Comparison of ENCODE assay signal across 21 mouse cellular contexts in the genomic region with DNA sequence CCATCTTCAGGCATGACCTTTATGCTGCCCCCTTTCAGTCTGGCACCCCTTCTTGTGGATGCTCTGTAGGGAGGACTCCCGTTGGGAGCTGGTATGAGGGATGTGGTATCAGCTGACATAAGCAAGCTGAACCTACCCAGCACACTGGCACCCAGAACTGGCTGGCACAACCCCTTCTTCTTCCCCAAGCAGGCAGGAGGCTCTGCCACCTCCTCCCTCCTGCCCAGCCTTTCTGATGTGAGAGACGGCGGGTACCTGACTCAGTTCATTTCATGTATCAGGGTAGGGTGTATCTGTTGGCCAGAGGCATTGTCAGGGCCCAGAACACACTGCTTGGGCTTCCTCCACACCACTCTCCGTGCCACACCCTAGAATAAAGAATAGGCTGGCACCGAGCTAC. TPM values are rescaled to one million over a fixed set of nuclear protein-coding genes. Genes with fewer than 3 reads are reported as not detected.
A peak's percentile ranks its signal among the peaks of the same experiment; 100 is the strongest.
DNase-seq lines count a peak whose midpoint lies in the region; ATAC-seq and TF ChIP-seq lines count a peak whose summit lies in the region.
"Had no signal": no experiment of that assay in that cellular context is flagged by ENCODE, and none has a peak within 500 bp of the region (broad histone marks: within the 10 kb centered on the region; RNA-seq: fewer than 3 reads in every experiment).

No protein-coding gene starts in this region.

- peaks cover 14% of the 10 kb centered on the region for H3K4me1 ChIP-seq in embryonic facial prominence, embryonic 13.5 days
- H3K4me1 ChIP-seq in embryonic facial prominence, embryonic 10.5 days = peaks cover 27% of the 10 kb centered on the region
- H3K4me1 ChIP-seq in hindbrain, embryonic 15.5 days (replicated peaks) = peaks cover 34% of the 10 kb centered on the region
- no peaks in the 10 kb centered on the region for H3K4me1 ChIP-seq in hindbrain, embryonic 11.5 days (replicated peaks; ENCODE audit: control insufficient read depth, insufficient read depth, low read length)
- H3K4me1 ChIP-seq in midbrain, embryonic 14.5 days (ENCODE audit: control insufficient read depth, insufficient read depth, low read length) = peaks cover 19% of the 10 kb centered on the region
- peaks cover 7% of the 10 kb centered on the region; the same call in 1 of the 2 replicates for H3K4me1 ChIP-seq in midbrain, postnatal 0 days (ENCODE audit: insufficient read depth, low read length)
- peaks cover 35% of the 10 kb centered on the region for H3K4me1 ChIP-seq in neural tube, embryonic 15.5 days
- H3K4me1 ChIP-seq: intestine, embryonic 15.5 days; liver, embryonic 13.5 days had no signal

- WGBS in embryonic facial prominence, embryonic 13.5 days = 80% methylated on average over 5 of the region's 5 CpGs
- WGBS in embryonic facial prominence, embryonic 10.5 days = 84% methylated on average over 5 of the region's 5 CpGs
- WGBS in hindbrain, embryonic 15.5 days = 81% methylated on average over 5 of the region's 5 CpGs
- WGBS in hindbrain, embryonic 11.5 days = 92% methylated on average over 5 of the region's 5 CpGs
- WGBS in midbrain, embryonic 14.5 days = 92% methylated on average over 5 of the region's 5 CpGs
- 82% methylated on average over 5 of the region's 5 CpGs for WGBS in midbrain, postnatal 0 days
- 83% methylated on average over 5 of the region's 5 CpGs for WGBS in neural tube, embryonic 15.5 days

- H3K27ac ChIP-seq in embryonic facial prominence, embryonic 13.5 days = no peak overlapping the region
- no peak overlapping the region for H3K27ac ChIP-seq in embryonic facial prominence, embryonic 10.5 days (replicated peaks)
- peak overlapping the region; percentile 52; the same call in 1 of the 2 replicates for H3K27ac ChIP-seq in hindbrain, embryonic 15.5 days (replicated peaks)
- no peak overlapping the region for H3K27ac ChIP-seq in hindbrain, embryonic 11.5 days (ENCODE audit: low read depth, low read length)
- H3K27ac ChIP-seq in midbrain, embryonic 14.5 days (replicated peaks; ENCODE audit: low read depth, low read length) = no peak overlapping the region
- H3K27ac ChIP-seq in midbrain, postnatal 0 days (ENCODE audit: low read depth, low read length) = no peak overlapping the region
- H3K27ac ChIP-seq in neural tube, embryonic 15.5 days (replicated peaks) = peak overlapping the region; percentile 49; the same call in 1 of the 2 replicates
- H3K27ac ChIP-seq: intestine, embryonic 15.5 days; limb, embryonic 13.5 days; liver, embryonic 13.5 days; midbrain, embryonic 12.5 days had no signal

- H3K9me3 ChIP-seq in embryonic facial prominence, embryonic 13.5 days = no peaks in the 10 kb centered on the region
- H3K9me3 ChIP-seq in embryonic facial prominence, embryonic 10.5 days = no peaks in the 10 kb centered on the region
- H3K9me3 ChIP-seq in hindbrain, embryonic 15.5 days = no peaks in the 10 kb centered on the region
- no peaks in the 10 kb centered on the region for H3K9me3 ChIP-seq in hindbrain, embryonic 11.5 days (ENCODE audit: control insufficient read depth, low read length)
- H3K9me3 ChIP-seq in midbrain, embryonic 14.5 days (ENCODE audit: control insufficient read depth, low read length) = no peaks in the 10 kb centered on the region
- H3K9me3 ChIP-seq in midbrain, postnatal 0 days (ENCODE audit: low read length) = no peaks in the 10 kb centered on the region
- H3K9me3 ChIP-seq in neural tube, embryonic 15.5 days (replicated peaks) = no peaks in the 10 kb centered on the region
- H3K9me3 ChIP-seq: intestine, embryonic 15.5 days; limb, embryonic 13.5 days; liver, embryonic 13.5 days; midbrain, embryonic 12.5 days had no signal

- H3K4me3 ChIP-seq in embryonic facial prominence, embryonic 13.5 days = no peak overlapping the region
- H3K4me3 ChIP-seq in embryonic facial prominence, embryonic 10.5 days = no peak overlapping the region
- H3K4me3 ChIP-seq in hindbrain, embryonic 15.5 days = no peak overlapping the region
- no peak overlapping the region for H3K4me3 ChIP-seq in hindbrain, embryonic 11.5 days (ENCODE audit: low read depth, low read length)
- H3K4me3 ChIP-seq in midbrain, embryonic 14.5 days (replicated peaks; ENCODE audit: low read depth, low read length) = no peak overlapping the region
- no peak overlapping the region for H3K4me3 ChIP-seq in midbrain, postnatal 0 days (ENCODE audit: low read depth, low read length)
- H3K4me3 ChIP-seq in neural tube, embryonic 15.5 days (replicated peaks) = no peak overlapping the region
- H3K4me3 ChIP-seq: intestine, embryonic 15.5 days; limb, embryonic 13.5 days; liver, embryonic 13.5 days; midbrain, embryonic 12.5 days had no signal

- H3K27me3 ChIP-seq in embryonic facial prominence, embryonic 13.5 days = peaks cover 23% of the 10 kb centered on the region
- peaks cover 95% of the 10 kb centered on the region for H3K27me3 ChIP-seq in embryonic facial prominence, embryonic 10.5 days (replicated peaks; ENCODE audit: low read depth, poor library complexity, severe bottlenecking)
- no peaks in the 10 kb centered on the region for H3K27me3 ChIP-seq in hindbrain, embryonic 15.5 days
- 0 out of 2 replicates have a peak, but pooled peaks cover 3% of the 10 kb centered on the region for H3K27me3 ChIP-seq in hindbrain, embryonic 11.5 days (ENCODE audit: control insufficient read depth, insufficient read depth, low read length)
- no peaks in the 10 kb centered on the region for H3K27me3 ChIP-seq in midbrain, embryonic 14.5 days (ENCODE audit: control insufficient read depth, insufficient read depth, low read length)
- no peaks in the 10 kb centered on the region for H3K27me3 ChIP-seq in midbrain, postnatal 0 days (ENCODE audit: insufficient read depth, low read length)
- H3K27me3 ChIP-seq in neural tube, embryonic 15.5 days (replicated peaks) = no peaks in the 10 kb centered on the region

- H3K4me2 ChIP-seq in embryonic facial prominence, embryonic 13.5 days = no peak overlapping the region
- no peak overlapping the region for H3K4me2 ChIP-seq in hindbrain, embryonic 15.5 days
- no peak overlapping the region for H3K4me2 ChIP-seq in hindbrain, embryonic 11.5 days (replicated peaks; ENCODE audit: low read depth, low read length)
- H3K4me2 ChIP-seq in midbrain, embryonic 14.5 days (ENCODE audit: low read length) = no peak overlapping the region
- H3K4me2 ChIP-seq in midbrain, postnatal 0 days (ENCODE audit: low read depth, low read length, poor library complexity, severe bottlenecking) = no peak overlapping the region
- no peak overlapping the region for H3K4me2 ChIP-seq in neural tube, embryonic 15.5 days
- H3K4me2 ChIP-seq: intestine, embryonic 15.5 days; limb, embryonic 13.5 days; liver, embryonic 13.5 days; midbrain, embryonic 12.5 days had no signal

- 0 out of 2 replicates have a peak overlapping the region, but pooled peaks have one; percentile 3 for H3K9ac ChIP-seq in embryonic facial prominence, embryonic 13.5 days
- H3K9ac ChIP-seq in hindbrain, embryonic 15.5 days = no peak overlapping the region
- no peak overlapping the region for H3K9ac ChIP-seq in hindbrain, embryonic 11.5 days (ENCODE audit: low read depth, low read length)
- H3K9ac ChIP-seq in midbrain, embryonic 14.5 days (replicated peaks; ENCODE audit: low read length) = 0 out of 2 replicates have a peak overlapping the region, but pooled peaks have one; percentile 20
- H3K9ac ChIP-seq in midbrain, postnatal 0 days (replicated peaks; ENCODE audit: low read length, poor library complexity, severe bottlenecking) = no peak overlapping the region
- no peak overlapping the region for H3K9ac ChIP-seq in neural tube, embryonic 15.5 days (replicated peaks)
- H3K9ac ChIP-seq: intestine, embryonic 15.5 days; limb, embryonic 13.5 days; liver, embryonic 13.5 days; midbrain, embryonic 12.5 days had no signal

- TF ChIP-seq CTCF in midbrain, postnatal 0 days (IDR thresholded peaks at IDR 0.05) = no peak

- DNase-seq in embryonic facial prominence, embryonic 10.5 days (ENCODE audit: low spot score) = no peak
- DNase-seq in hindbrain, embryonic 11.5 days (ENCODE audit: low spot score) = no peak
- no peak for DNase-seq in midbrain, embryonic 14.5 days
- DNase-seq in midbrain, postnatal 0 days (ENCODE audit: low spot score) = no peak
- no peak for DNase-seq in gastrocnemius, postnatal 4 days (ENCODE audit: low spot score in 2 of 2)
- DNase-seq: adrenal gland, adult 8-10 months; embryo, embryonic 11 days; gastrocnemius, postnatal 36 days; heart, postnatal 4 days; liver, embryonic 13.5 days; lung, adult 2 months; lung, postnatal 14 days; spleen, adult 18-20 months had no signal

- 0 out of 2 replicates have a peak, but pooled peaks have one; percentile 8 for ATAC-seq in embryonic facial prominence, embryonic 13.5 days (ENCODE audit: insufficient number of reproducible peaks, insufficient read depth, low FRiP score, low TSS enrichment, low read depth)
- ATAC-seq in hindbrain, embryonic 15.5 days (ENCODE audit: low FRiP score, low read depth) = no peak
- ATAC-seq in hindbrain, embryonic 11.5 days (ENCODE audit: low FRiP score) = no peak
- ATAC-seq in midbrain, embryonic 14.5 days (ENCODE audit: low FRiP score, low TSS enrichment) = no peak
- ATAC-seq in midbrain, postnatal 0 days (ENCODE audit: low FRiP score) = no peak
- no peak for ATAC-seq in neural tube, embryonic 15.5 days (ENCODE audit: low FRiP score)
- ATAC-seq: activated CD4-positive, CD25-positive, alpha-beta regulatory T cell, adult 4 months; intestine, embryonic 15.5 days had no signal

- peaks cover 31% of the 10 kb centered on the region for H3K36me3 ChIP-seq in embryonic facial prominence, embryonic 13.5 days
- 0 out of 2 replicates have a peak, but pooled peaks cover 3% of the 10 kb centered on the region for H3K36me3 ChIP-seq in embryonic facial prominence, embryonic 10.5 days (replicated peaks)
- H3K36me3 ChIP-seq in hindbrain, embryonic 15.5 days = peaks cover 11% of the 10 kb centered on the region
- no peaks in the 10 kb centered on the region for H3K36me3 ChIP-seq in hindbrain, embryonic 11.5 days (ENCODE audit: control insufficient read depth, insufficient read depth, low read length)
- H3K36me3 ChIP-seq in midbrain, embryonic 14.5 days (ENCODE audit: control insufficient read depth, insufficient read depth, low read length) = peaks cover 28% of the 10 kb centered on the region
- H3K36me3 ChIP-seq in midbrain, postnatal 0 days (ENCODE audit: insufficient read depth, low read length) = peaks cover 27% of the 10 kb centered on the region
- H3K36me3 ChIP-seq in neural tube, embryonic 15.5 days = no peaks in the 10 kb centered on the region; the same call in 1 of the 2 replicates
- H3K36me3 ChIP-seq: intestine, embryonic 15.5 days; liver, embryonic 13.5 days had no signal

RNA-seq across cellular contexts. Expression of gene Adgrb2, which starts 10.1 kb away (rescaled TPM):
- 6.7 and 7.9 TPM in 2 replicates for polyA plus RNA-seq in embryonic facial prominence, embryonic 13.5 days (2015; fragmentation: Nextera tagmentation; extraction: Ambion mirVana)
- polyA plus RNA-seq in embryonic facial prominence, embryonic 10.5 days (2016; fragmentation: Nextera tagmentation; extraction: Ambion mirVana) = 1.1 and 1.2 TPM in 2 replicates
- 16.4 and 17.4 TPM in 2 replicates for polyA plus RNA-seq in hindbrain, embryonic 15.5 days (2015; fragmentation: Nextera tagmentation; extraction: Ambion mirVana)
- 4.5 and 6.3 TPM in 2 replicates for polyA plus RNA-seq in hindbrain, embryonic 11.5 days (2014; fragmentation: Nextera tagmentation; extraction: Ambion mirVana)
- polyA plus RNA-seq in midbrain, embryonic 14.5 days (2014; fragmentation: Nextera tagmentation; extraction: Ambion mirVana) = 15.9 and 16.9 TPM in 2 replicates
- total RNA-seq in midbrain, postnatal 0 days (2014; rRNA removed) = 293 and 312 TPM in 2 replicates
- 17.4 and 17.9 TPM in 2 replicates for polyA plus RNA-seq in midbrain, postnatal 0 days (2015; fragmentation: Nextera tagmentation; extraction: Ambion mirVana)
- polyA plus RNA-seq in neural tube, embryonic 15.5 days (2015; fragmentation: Nextera tagmentation; extraction: Ambion mirVana) = 11.9 and 15.5 TPM in 2 replicates
- total RNA-seq in gastrocnemius, postnatal 4 days (2021) = 1 to 10 TPM; 3.0 to 5.1 TPM
- total RNA-seq: megakaryocyte progenitor cell, adult 5-6 weeks had no signal

RNA-seq across cellular contexts. Expression of gene Col16a1, which starts 52.9 kb away (rescaled TPM):
- 75.9 and 77.3 TPM in 2 replicates for polyA plus RNA-seq in embryonic facial prominence, embryonic 13.5 days (2015; fragmentation: Nextera tagmentation; extraction: Ambion mirVana)
- polyA plus RNA-seq in embryonic facial prominence, embryonic 10.5 days (2016; fragmentation: Nextera tagmentation; extraction: Ambion mirVana) = 4.7 and 7.2 TPM in 2 replicates
- polyA plus RNA-seq in hindbrain, embryonic 15.5 days (2015; fragmentation: Nextera tagmentation; extraction: Ambion mirVana) = 13.4 and 13.9 TPM in 2 replicates
- 5.3 and 9.9 TPM in 2 replicates for polyA plus RNA-seq in hindbrain, embryonic 11.5 days (2014; fragmentation: Nextera tagmentation; extraction: Ambion mirVana)
- 4.3 and 4.4 TPM in 2 replicates for polyA plus RNA-seq in midbrain, embryonic 14.5 days (2014; fragmentation: Nextera tagmentation; extraction: Ambion mirVana)
- total RNA-seq in midbrain, postnatal 0 days (2014; rRNA removed) = 31.1 and 43.9 TPM in 2 replicates
- 12.5 and 13.8 TPM in 2 replicates for polyA plus RNA-seq in midbrain, postnatal 0 days (2015; fragmentation: Nextera tagmentation; extraction: Ambion mirVana)
- 24.5 and 25.8 TPM in 2 replicates for polyA plus RNA-seq in neural tube, embryonic 15.5 days (2015; fragmentation: Nextera tagmentation; extraction: Ambion mirVana)
- total RNA-seq in gastrocnemius, postnatal 4 days (2021) = 100 to 1,000 TPM; 125 to 153 TPM
- polyA plus RNA-seq: activated CD4-positive, CD25-positive, alpha-beta regulatory T cell, adult 4 months had no signal

Comparison
In these comparisons a context has a peak if more than half of its experiments do, and no peak if none do; other contexts are left out.
1. H3K27ac ChIP-seq: peak in hindbrain, embryonic 15.5 days (single experiment) and neural tube, embryonic 15.5 days (single experiment); none in embryonic facial prominence, embryonic 13.5 days (single experiment), embryonic facial prominence, embryonic 10.5 days (single experiment), hindbrain, embryonic 11.5 days (single experiment), midbrain, embryonic 14.5 days (single experiment) and midbrain, postnatal 0 days (single experiment).
2. H3K9ac ChIP-seq: peak in embryonic facial prominence, embryonic 13.5 days (single experiment) and midbrain, embryonic 14.5 days (single experiment); none in hindbrain, embryonic 15.5 days (single experiment), hindbrain, embryonic 11.5 days (single experiment), midbrain, postnatal 0 days (single experiment) and neural tube, embryonic 15.5 days (single experiment).